Mouse (Mus musculus) kidney, postnatal 0 days (tissue): Measurements from ENCODE around the gene Fgf22. TPM values are rescaled to one million over a fixed set of nuclear protein-coding genes. Genes with fewer than 3 reads are reported as not detected.

ENCODE experiments used
- ATAC-seq: fragments of 200-750 bp; cut with Nextera tagmentation; replicated peaks from 2 replicates; pipeline ENCODE4 v1.8.0; 2017; ENCODE audit warnings: low read depth, moderate number of reproducible peaks, moderate TSS enrichment, moderate library complexity; ENCODE audit not compliant: low FRiP score
- DNase-seq: peaks from one replicate; pipeline ENCODE4 v3.0.0-alpha.2; 2016; ENCODE audit warnings: low spot score
- H3K27ac ChIP-seq: fragments of 300-500 bp; sonication (generic); 2 replicates; pipeline ENCODE4 v1.5.1; 2014; ENCODE audit warnings: mild to moderate bottlenecking
- H3K27me3 ChIP-seq: fragments of 300-500 bp; sonication (generic); 2 replicates; pipeline ENCODE4 v1.6.1; 2014; ENCODE audit warnings: low read length, mixed read lengths; ENCODE audit not compliant: insufficient read depth
- H3K36me3 ChIP-seq: fragments of 300-500 bp; sonication (generic); 2 replicates; pipeline ENCODE4 v1.6.1; 2014; ENCODE audit warnings: low read length, mixed read lengths; ENCODE audit not compliant: insufficient read depth
- H3K4me1 ChIP-seq: fragments of 300-500 bp; sonication (generic); replicated peaks from 2 replicates; pipeline ENCODE4 v1.6.1; 2014; ENCODE audit warnings: antibody characterized with exemption, low read length, mixed read lengths; ENCODE audit not compliant: insufficient read depth
- H3K4me2 ChIP-seq: fragments of 300-500 bp; sonication (generic); 2 replicates; pipeline ENCODE4 v1.6.1; 2014; ENCODE audit warnings: mild to moderate bottlenecking, low read length, moderate library complexity, mixed read lengths
- H3K4me3 ChIP-seq: fragments of 300-500 bp; sonication (generic); replicated peaks from 2 replicates; pipeline ENCODE4 v1.5.1; 2014; ENCODE audit warnings: low read depth, low read length
- H3K9ac ChIP-seq: fragments of 300-500 bp; sonication (generic); 2 replicates; pipeline ENCODE4 v1.6.1; 2014; ENCODE audit warnings: low read depth, low read length
- H3K9me3 ChIP-seq: fragments of 300-500 bp; sonication (generic); replicated peaks from 2 replicates; pipeline ENCODE4 v1.6.1; 2016; ENCODE audit warnings: low read length, inconsistent platforms, mixed read lengths
- CTCF ChIP-seq: IDR thresholded peaks from 2 replicates; pipeline ENCODE4 v1.5.1; 2016; ENCODE audit warnings: antibody characterized with exemption, low read depth, mild to moderate bottlenecking, moderate library complexity
- WGBS: fragments of 180-500 bp; shearing (Covaris S2); extraction: QIAGEN DNeasy Blood & Tissue Kit; methylation state at CpG from one replicate; pipeline ENCODE4 v1.1.7; 2014; 5-methylcytosine and 5-hydroxymethylcytosine counted together
- polyA plus RNA-seq: library from polyadenylated mRNA; unstranded; fragments of >200 nt; fragmentation: Nextera tagmentation; extraction: Ambion mirVana; gene quantifications from 2 replicates; pipeline ENCODE4 v1.2.1, GENCODE M21; 2015

Gene Fgf22
- 0.11 and 0.36 TPM in 2 replicates for polyA plus RNA-seq

DNA sequence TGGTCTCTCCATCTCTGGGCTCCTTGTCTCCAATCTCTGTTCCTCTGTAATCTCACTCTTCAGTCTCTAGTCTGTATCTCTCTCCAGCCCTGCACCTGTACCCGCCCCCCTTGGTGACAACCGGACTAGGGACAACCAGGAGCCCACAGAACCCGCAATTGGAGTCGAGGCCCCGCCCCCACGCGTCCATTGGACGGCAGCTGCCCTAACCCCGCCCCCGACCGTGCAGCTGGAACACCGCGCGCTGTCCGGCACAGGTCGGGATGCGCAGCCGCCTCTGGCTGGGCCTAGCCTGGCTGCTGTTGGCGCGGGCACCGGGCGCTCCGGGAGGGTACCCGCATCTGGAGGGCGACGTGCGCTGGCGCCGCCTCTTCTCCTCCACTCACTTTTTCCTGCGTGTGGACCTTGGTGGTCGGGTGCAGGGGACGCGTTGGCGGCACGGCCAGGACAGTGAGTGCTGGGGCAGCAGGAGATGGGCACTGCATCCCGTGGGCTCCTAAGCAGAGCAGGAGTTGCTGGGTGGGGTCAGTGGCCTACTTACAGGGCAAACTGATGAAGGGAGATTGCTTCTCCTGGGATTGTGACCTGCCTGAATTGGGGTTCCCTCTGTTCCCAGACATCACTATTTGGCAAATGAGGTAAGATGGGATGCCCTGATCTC, at the start of gene Fgf22:
Gene Fgf22 (plus strand): TSS at position 221 of the 661 bp plus-strand sequence.
- peak within 1 kb of the TSS; percentile 35; the same call in 1 of the 2 replicates for H3K9ac ChIP-seq
- ATAC-seq (peak; percentile 70), DNase-seq (peak; percentile 83)
- WGBS = 2% methylated on average over 36 of the region's 36 CpGs
- peaks cover 24% of the 10 kb centered on the region for H3K36me3 ChIP-seq
- H3K9me3 ChIP-seq = no peaks in the 10 kb centered on the region
- no peaks in the 10 kb centered on the region for H3K27me3 ChIP-seq
- TF ChIP-seq CTCF = no peak
- H3K27ac ChIP-seq = no peak within 1 kb of the TSS
- peak within 1 kb of the TSS; percentile 16; the same call in 1 of the 2 replicates for H3K4me3 ChIP-seq
- H3K4me2 ChIP-seq = peak within 1 kb of the TSS; percentile 65
- H3K4me1 ChIP-seq = peaks cover 8% of the 10 kb centered on the region; the same call in 1 of the 2 replicates

DNA sequence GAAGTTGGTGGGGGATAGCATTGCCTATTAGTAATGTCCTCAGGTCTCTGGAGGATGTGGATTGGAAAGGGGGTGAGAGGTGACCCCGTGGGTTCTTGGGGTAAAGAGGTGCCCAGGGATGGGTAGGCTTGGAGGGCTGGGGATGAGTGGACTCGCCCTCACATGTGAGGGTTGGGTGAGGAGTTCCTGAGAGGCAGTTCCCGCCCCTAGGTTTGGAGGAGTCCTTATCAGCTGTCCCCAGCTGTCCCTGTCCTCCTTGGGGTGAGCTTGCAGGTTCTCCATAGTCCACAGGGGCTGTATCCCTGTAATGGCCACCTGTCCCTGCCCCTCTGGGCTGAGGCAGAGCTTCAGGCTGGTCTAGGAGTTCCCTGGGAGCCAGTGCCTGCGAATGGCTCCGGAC, 48.9 kb upstream of the Fgf22 start:
- DNase-seq (no peak), ATAC-seq (no peak)
- H3K27me3 ChIP-seq = no peaks in the 10 kb centered on the region
- 0 out of 2 replicates have a peak overlapping the region, but pooled peaks have one; percentile 44 for H3K9ac ChIP-seq
- peaks cover 22% of the 10 kb centered on the region for H3K36me3 ChIP-seq
- H3K4me2 ChIP-seq = peak overlapping the region; percentile 79
- 80% methylated on average over 5 of the region's 5 CpGs for WGBS
- peak overlapping the region; percentile 57; the same call in 1 of the 2 replicates for H3K27ac ChIP-seq
- no peak for TF ChIP-seq CTCF
- H3K4me3 ChIP-seq = peak overlapping the region; percentile 68; the same call in 1 of the 2 replicates
- no peaks in the 10 kb centered on the region for H3K9me3 ChIP-seq
- peaks cover 15% of the 10 kb centered on the region for H3K4me1 ChIP-seq

DNA sequence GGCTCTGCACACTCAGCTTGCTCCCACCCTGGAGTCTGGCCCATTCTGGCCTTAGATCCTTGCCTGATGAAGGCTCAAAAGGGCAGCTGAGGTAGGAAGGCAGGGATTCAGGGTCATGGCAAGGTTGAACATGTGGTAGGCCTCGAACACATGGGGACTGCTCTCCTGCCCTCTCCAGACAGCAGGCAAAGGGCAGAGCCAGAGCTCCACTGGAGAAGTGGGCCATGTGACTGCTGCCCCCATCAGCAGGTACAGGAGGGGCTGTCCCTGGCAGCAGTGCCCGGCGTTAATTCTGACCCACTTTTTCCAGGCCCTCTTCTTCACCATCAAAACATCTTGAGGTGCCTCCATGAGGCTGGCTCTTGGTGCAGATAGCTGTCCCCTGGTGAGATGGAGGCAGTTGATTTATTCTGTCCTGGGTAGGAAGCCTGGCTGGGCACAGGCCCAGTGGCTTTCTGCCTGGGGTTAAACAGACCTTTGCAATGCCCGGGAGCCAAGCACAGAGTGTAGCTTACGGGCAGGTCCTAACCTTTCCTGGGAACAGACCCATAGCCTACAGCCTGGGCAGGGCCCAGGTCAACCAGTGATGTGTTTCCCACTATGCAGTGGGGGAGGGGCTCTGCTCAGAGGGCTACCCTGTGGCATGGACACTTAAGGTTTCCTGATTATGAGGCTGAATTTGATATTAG, 48.3 kb upstream of the Fgf22 start:
- H3K4me2 ChIP-seq = peak overlapping the region; percentile 79; the same call in 1 of the 2 replicates
- H3K27ac ChIP-seq = peak overlapping the region; percentile 57; the same call in 1 of the 2 replicates
- TF ChIP-seq CTCF = no peak
- DNase-seq (no peak), ATAC-seq (no peak)
- no peak overlapping the region for H3K4me3 ChIP-seq
- no peaks in the 10 kb centered on the region for H3K27me3 ChIP-seq
- WGBS = 65% methylated on average over 5 of the region's 5 CpGs
- H3K9ac ChIP-seq = 0 out of 2 replicates have a peak overlapping the region, but pooled peaks have one; percentile 44
- H3K4me1 ChIP-seq = peaks cover 13% of the 10 kb centered on the region
- H3K36me3 ChIP-seq = peaks cover 28% of the 10 kb centered on the region
- H3K9me3 ChIP-seq = no peaks in the 10 kb centered on the region

DNA sequence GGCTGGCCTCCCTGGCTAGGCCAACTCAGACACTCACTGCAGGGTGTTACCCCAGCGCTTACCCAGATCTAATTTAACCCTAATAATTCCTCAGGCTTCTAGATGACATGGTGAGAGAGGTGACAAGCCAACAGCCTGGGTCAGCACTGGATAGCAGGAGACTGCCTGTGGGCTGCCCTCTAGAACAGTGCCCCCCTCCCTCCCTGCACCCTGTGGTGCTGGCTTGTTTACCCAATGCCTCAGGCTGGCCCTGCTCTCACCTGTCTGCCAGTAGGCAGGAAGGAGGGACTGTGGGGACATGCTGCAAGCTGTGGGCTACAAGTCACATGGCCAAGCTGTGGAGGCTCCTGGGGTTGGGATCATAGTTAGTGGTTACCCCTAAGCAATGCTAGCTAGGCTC, 47.7 kb upstream of the Fgf22 start:
- TF ChIP-seq CTCF = no peak
- Histone ChIP-seq H3K9me3 (no peaks in the 10 kb centered on the region), H3K27me3 (no peaks in the 10 kb centered on the region), H3K4me3 (no peak overlapping the region), H3K36me3 (peaks cover 32% of the 10 kb centered on the region), H3K27ac (no peak overlapping the region), H3K4me2 (no peak overlapping the region), H3K4me1 (peaks cover 13% of the 10 kb centered on the region), H3K9ac (no peak overlapping the region)
- 70% methylated on average over 1 of the region's 1 CpGs for WGBS
- DNase-seq (no peak), ATAC-seq (no peak)

- Histone ChIP-seq H3K27me3 (no peaks in the 10 kb centered on the region), H3K9me3 (no peaks in the 10 kb centered on the region), H3K4me3 (no peak overlapping the region), H3K9ac (no peak overlapping the region), H3K4me2 (no peak overlapping the region), H3K27ac (no peak overlapping the region), H3K4me1 (peaks cover 13% of the 10 kb centered on the region), H3K36me3 (peaks cover 32% of the 10 kb centered on the region)
- WGBS = 72% methylated on average over 4 of the region's 4 CpGs
- ATAC-seq (no peak), DNase-seq (no peak)
- no peak for TF ChIP-seq CTCF
Measured at GRCm38 (mm10) chr10:79707759-79708158, 47.1 kb upstream of the Fgf22 start.

GRCm38 (mm10) chr10:79708668-79709067, 46.2 kb upstream of the Fgf22 start:
- 85% methylated on average over 21 of the region's 21 CpGs for WGBS
- Histone ChIP-seq H3K9me3 (no peaks in the 10 kb centered on the region), H3K4me3 (no peak overlapping the region), H3K9ac (no peak overlapping the region), H3K4me2 (no peak overlapping the region), H3K4me1 (peaks cover 13% of the 10 kb centered on the region), H3K27ac (no peak overlapping the region), H3K27me3 (no peaks in the 10 kb centered on the region), H3K36me3 (peaks cover 32% of the 10 kb centered on the region)
- ATAC-seq (no peak), DNase-seq (no peak)
- TF ChIP-seq CTCF = no peak
